Mouse (Mus musculus) liver, embryonic 14.5 days (tissue): Measurements from ENCODE around the gene Rab2b. TPM values are rescaled to one million over a fixed set of nuclear protein-coding genes. Genes with fewer than 3 reads are reported as not detected.

Source experiments
- ATAC-seq: fragments of 200-750 bp; cut with Nextera tagmentation; 2 replicates; pipeline ENCODE4 v1.8.0; 2017; ENCODE audit warnings: moderate number of reproducible peaks, mild to moderate bottlenecking, moderate library complexity; ENCODE audit not compliant: insufficient read depth
- DNase-seq, 3 experiments: peaks; one replicate each; pipeline ENCODE4 v3.0.0-alpha.2; 2012 to 2013; ENCODE audit warnings: low read depth in 3 of 3, low spot score in 3 of 3
- H3K27ac ChIP-seq: fragments of 300-500 bp; sonication (generic); 2 replicates; pipeline ENCODE4 v1.5.1; 2014; ENCODE audit warnings: moderate library complexity, mild to moderate bottlenecking, control low read depth, inconsistent platforms
- H3K27me3 ChIP-seq: fragments of 300-500 bp; sonication (generic); 2 replicates; pipeline ENCODE4 v1.6.1; 2014; ENCODE audit warnings: mild to moderate bottlenecking, low read length, moderate library complexity; ENCODE audit not compliant: control insufficient read depth, insufficient read depth
- H3K36me3 ChIP-seq: fragments of 300-500 bp; sonication (generic); replicated peaks from 2 replicates; pipeline ENCODE4 v1.6.1; 2014; ENCODE audit warnings: low read depth; ENCODE audit not compliant: control insufficient read depth, insufficient read depth
- H3K4me1 ChIP-seq, 2 experiments: fragments of 200-500 bp in 1 of 2; fragments of 300-500 bp in 1 of 2; sonication (generic) in 1 of 2; replicated peaks; 2 replicates each; pipeline ENCODE4 v1.6.1; 2012 to 2014; ENCODE audit warnings: antibody characterized with exemption in 1 of 2, inconsistent platforms in 1 of 2, low read length in 1 of 2; ENCODE audit not compliant: control insufficient read depth in 2 of 2, insufficient read depth in 2 of 2
- H3K4me2 ChIP-seq: fragments of 300-500 bp; sonication (generic); 2 replicates; pipeline ENCODE4 v1.6.1; 2014; ENCODE audit warnings: low read depth, mild to moderate bottlenecking, control low read depth, moderate library complexity
- H3K4me3 ChIP-seq, 2 experiments: fragments of 200-500 bp in 1 of 2; fragments of 300-500 bp in 1 of 2; sonication (generic) in 1 of 2; 2 replicates each; pipeline ENCODE4 v1.5.1; 2012 to 2014; ENCODE audit warnings: low read depth in 2 of 2, low read length in 2 of 2, mild to moderate bottlenecking in 2 of 2, control low read depth in 1 of 2, inconsistent platforms in 1 of 2, moderate library complexity in 1 of 2; ENCODE audit not compliant: insufficient read depth in 1 of 2
- H3K9ac ChIP-seq: fragments of 300-500 bp; sonication (generic); replicated peaks from 2 replicates; pipeline ENCODE4 v1.6.1; 2014; ENCODE audit warnings: mild to moderate bottlenecking, control low read depth, moderate library complexity
- H3K9me3 ChIP-seq: fragments of 300-500 bp; sonication (generic); 2 replicates; pipeline ENCODE4 v1.6.1; 2016; ENCODE audit warnings: low read length, mixed read lengths; ENCODE audit not compliant: control insufficient read depth
- CTCF ChIP-seq: IDR thresholded peaks from 2 replicates; pipeline ENCODE4 v1.5.1; 2016; ENCODE audit warnings: antibody characterized with exemption, low read depth, control low read depth
- EP300 ChIP-seq: IDR thresholded peaks from 2 replicates; pipeline ENCODE4 v1.6.1; 2016; ENCODE audit warnings: antibody characterized with exemption, low read depth
- WGBS: fragments of 180-500 bp; shearing (Covaris S2); extraction: QIAGEN DNeasy Blood & Tissue Kit; methylation state at CpG from one replicate; pipeline ENCODE4 v1.1.7; 2014; ENCODE audit not compliant: insufficient replicate concordance; 5-methylcytosine and 5-hydroxymethylcytosine counted together
- polyA plus RNA-seq, 2 experiments: library from polyadenylated mRNA; depleted of rRNA in 1 of 2; stranded (reverse) in 1 of 2; unstranded in 1 of 2; fragments of >200 nt; fragmentation: Nextera tagmentation in 1 of 2; extraction: Ambion mirVana in 1 of 2; gene quantifications; 2 replicates each; pipeline versions ENCODE4 v1.2.1 to v1.2.3; 2012 to 2014

Rab2b gene
- polyA plus RNA-seq, 2 experiments, result 1.9 to 3.1 TPM

- Histone ChIP-seq H3K4me1 (peaks cover 0 to 5% of the 10 kb centered on the region in 2 experiments; a peak in 1 of 4 replicates), H3K27me3 (peaks cover 30% of the 10 kb centered on the region), H3K36me3 (no peaks in the 10 kb centered on the region), H3K4me3 (no peak overlapping the region), H3K27ac (no peak overlapping the region), H3K9me3 (no peaks in the 10 kb centered on the region), H3K9ac (no peak overlapping the region), H3K4me2 (no peak overlapping the region)
- 60% methylated on average over 6 of the region's 6 CpGs for WGBS
- DNase-seq, result no peak
- TF ChIP-seq CTCF (no peak), EP300 (no peak)
- ATAC-seq, result no peak
These were observed 40.0 kb upstream of the Rab2b start for GRCm38 (mm10) chr14:52319361-52319760.

DNA sequence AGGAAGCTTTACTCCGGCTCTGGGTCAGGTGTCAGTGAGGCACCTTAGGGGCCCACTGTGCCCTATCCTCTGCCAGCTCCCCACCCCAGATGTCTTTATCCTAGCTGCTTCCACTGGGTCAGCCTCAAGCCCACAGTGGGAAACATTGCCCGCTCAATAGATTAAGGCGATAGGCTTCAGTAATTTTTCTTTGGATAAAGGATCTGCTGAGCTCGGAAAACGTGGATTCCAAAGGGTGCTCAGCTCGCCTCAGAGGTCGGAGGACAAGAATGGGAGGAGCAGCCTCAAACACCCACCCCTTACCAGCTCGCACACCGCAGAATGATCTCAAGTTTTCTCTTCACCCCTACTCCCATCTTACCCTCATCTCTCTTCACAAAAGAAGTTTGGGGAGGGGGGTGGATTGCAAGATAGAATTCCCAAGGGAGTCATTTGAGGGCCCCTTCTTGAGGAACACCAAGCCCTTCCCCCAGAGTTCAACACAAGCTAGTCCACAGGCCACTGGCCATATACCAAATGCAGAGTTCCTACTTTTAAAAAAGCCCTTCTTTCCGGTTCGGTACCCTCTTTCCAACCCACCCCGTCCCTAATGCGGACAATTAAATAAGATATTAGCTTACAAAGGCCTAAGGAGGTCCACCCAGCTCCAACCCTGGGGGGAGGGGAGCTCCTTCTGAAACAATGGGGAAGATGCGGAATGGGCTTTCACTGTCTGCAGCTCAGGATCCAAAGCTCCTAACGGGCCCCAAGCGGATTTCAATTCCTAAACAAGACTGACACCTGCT is 37.3 kb upstream of the Rab2b start:
- H3K4me2 ChIP-seq, result peak overlapping the region; percentile 72
- H3K4me1 ChIP-seq, result peaks cover 0 to 5% of the 10 kb centered on the region in 2 experiments; a peak in 1 of 4 replicates
- no peak for TF ChIP-seq CTCF
- TF ChIP-seq EP300, result no peak
- WGBS, result 18% methylated on average over 16 of the region's 16 CpGs
- peak overlapping the region; percentile 60; a peak in 3 of 4 replicates for H3K4me3 ChIP-seq
- no peak overlapping the region for H3K27ac ChIP-seq
- no peak for DNase-seq
- H3K27me3 ChIP-seq, result peaks cover 33% of the 10 kb centered on the region
- peak; percentile 27; the same call in 1 of the 2 replicates for ATAC-seq
- H3K36me3 ChIP-seq, result no peaks in the 10 kb centered on the region
- no peaks in the 10 kb centered on the region for H3K9me3 ChIP-seq
- no peak overlapping the region for H3K9ac ChIP-seq

GRCm38 (mm10) chr14:52315792-52316440 is 36.6 kb upstream of the Rab2b start:
- ATAC-seq (peak; percentile 68), DNase-seq (no peak)
- peaks cover 33% of the 10 kb centered on the region for H3K27me3 ChIP-seq
- H3K4me2 ChIP-seq, result peak overlapping the region; percentile 72
- under 1% methylated on average over 37 of the region's 41 CpGs for WGBS
- no peak overlapping the region for H3K27ac ChIP-seq
- H3K36me3 ChIP-seq, result no peaks in the 10 kb centered on the region
- H3K9ac ChIP-seq, result peak overlapping the region; percentile 41; the same call in 1 of the 2 replicates
- H3K4me1 ChIP-seq, result peaks cover 0 to 5% of the 10 kb centered on the region in 2 experiments; a peak in 1 of 4 replicates
- H3K4me3 ChIP-seq, result peak overlapping the region; percentile 60
- no peak for TF ChIP-seq EP300
- no peak for TF ChIP-seq CTCF
- H3K9me3 ChIP-seq, result no peaks in the 10 kb centered on the region

GRCm38 (mm10) chr14:52315283-52315780 is 36.0 kb upstream of the Rab2b start:
- H3K36me3 ChIP-seq, result no peaks in the 10 kb centered on the region
- H3K27me3 ChIP-seq, result peaks cover 33% of the 10 kb centered on the region
- TF ChIP-seq CTCF (no peak), EP300 (no peak)
- no peak overlapping the region for H3K9ac ChIP-seq
- H3K4me3 ChIP-seq, result peak overlapping the region; percentile 60
- 13% methylated on average over 17 of the region's 17 CpGs for WGBS
- no peak for DNase-seq
- H3K27ac ChIP-seq, result no peak overlapping the region
- no peaks in the 10 kb centered on the region for H3K9me3 ChIP-seq
- peak overlapping the region; percentile 72 for H3K4me2 ChIP-seq
- ATAC-seq, result no peak
- H3K4me1 ChIP-seq, result peaks cover 0 to 5% of the 10 kb centered on the region in 2 experiments; a peak in 1 of 4 replicates

- H3K27me3 ChIP-seq, result peaks cover 33% of the 10 kb centered on the region
- no peak for DNase-seq
- H3K4me1 ChIP-seq, result peaks cover 0 to 5% of the 10 kb centered on the region in 2 experiments; a peak in 1 of 4 replicates
- no peak for ATAC-seq
- H3K9ac ChIP-seq, result no peak overlapping the region
- TF ChIP-seq CTCF (no peak), EP300 (no peak)
- no peak overlapping the region for H3K4me3 ChIP-seq
- peak overlapping the region; percentile 72; the same call in 1 of the 2 replicates for H3K4me2 ChIP-seq
- no peaks in the 10 kb centered on the region for H3K36me3 ChIP-seq
- H3K9me3 ChIP-seq, result no peaks in the 10 kb centered on the region
- WGBS, result 40% methylated on average over 8 of the region's 8 CpGs
- no peak overlapping the region for H3K27ac ChIP-seq
These were observed 35.4 kb upstream of the Rab2b start for GRCm38 (mm10) chr14:52314808-52315150.
